Mouse (Mus musculus) liver, embryonic 14.5 days (tissue): ENCODE results near the gene Bmpr2. TPM values are rescaled to one million over a fixed set of nuclear protein-coding genes. Genes with fewer than 3 reads are reported as not detected.

Experiments
- ATAC-seq: fragments of 200-750 bp; cut with Nextera tagmentation; 2 replicates; pipeline ENCODE4 v1.8.0; 2017; ENCODE audit warnings: moderate number of reproducible peaks, mild to moderate bottlenecking, moderate library complexity; ENCODE audit not compliant: insufficient read depth
- DNase-seq, 3 experiments: peaks; one replicate each; pipeline ENCODE4 v3.0.0-alpha.2; 2012 to 2013; ENCODE audit warnings: low read depth in 3 of 3, low spot score in 3 of 3
- H3K27ac ChIP-seq: fragments of 300-500 bp; sonication (generic); 2 replicates; pipeline ENCODE4 v1.5.1; 2014; ENCODE audit warnings: moderate library complexity, mild to moderate bottlenecking, control low read depth, inconsistent platforms
- H3K27me3 ChIP-seq: fragments of 300-500 bp; sonication (generic); 2 replicates; pipeline ENCODE4 v1.6.1; 2014; ENCODE audit warnings: mild to moderate bottlenecking, low read length, moderate library complexity; ENCODE audit not compliant: control insufficient read depth, insufficient read depth
- H3K36me3 ChIP-seq: fragments of 300-500 bp; sonication (generic); replicated peaks from 2 replicates; pipeline ENCODE4 v1.6.1; 2014; ENCODE audit warnings: low read depth; ENCODE audit not compliant: control insufficient read depth, insufficient read depth
- H3K4me1 ChIP-seq, 2 experiments: fragments of 200-500 bp in 1 of 2; fragments of 300-500 bp in 1 of 2; sonication (generic) in 1 of 2; replicated peaks; 2 replicates each; pipeline ENCODE4 v1.6.1; 2012 to 2014; ENCODE audit warnings: antibody characterized with exemption in 1 of 2, inconsistent platforms in 1 of 2, low read length in 1 of 2; ENCODE audit not compliant: control insufficient read depth in 2 of 2, insufficient read depth in 2 of 2
- H3K4me2 ChIP-seq: fragments of 300-500 bp; sonication (generic); 2 replicates; pipeline ENCODE4 v1.6.1; 2014; ENCODE audit warnings: low read depth, mild to moderate bottlenecking, control low read depth, moderate library complexity
- H3K4me3 ChIP-seq, 2 experiments: fragments of 200-500 bp in 1 of 2; fragments of 300-500 bp in 1 of 2; sonication (generic) in 1 of 2; 2 replicates each; pipeline ENCODE4 v1.5.1; 2012 to 2014; ENCODE audit warnings: low read depth in 2 of 2, low read length in 2 of 2, mild to moderate bottlenecking in 2 of 2, control low read depth in 1 of 2, inconsistent platforms in 1 of 2, moderate library complexity in 1 of 2; ENCODE audit not compliant: insufficient read depth in 1 of 2
- H3K9ac ChIP-seq: fragments of 300-500 bp; sonication (generic); replicated peaks from 2 replicates; pipeline ENCODE4 v1.6.1; 2014; ENCODE audit warnings: mild to moderate bottlenecking, control low read depth, moderate library complexity
- H3K9me3 ChIP-seq: fragments of 300-500 bp; sonication (generic); 2 replicates; pipeline ENCODE4 v1.6.1; 2016; ENCODE audit warnings: low read length, mixed read lengths; ENCODE audit not compliant: control insufficient read depth
- CTCF ChIP-seq: IDR thresholded peaks from 2 replicates; pipeline ENCODE4 v1.5.1; 2016; ENCODE audit warnings: antibody characterized with exemption, low read depth, control low read depth
- EP300 ChIP-seq: IDR thresholded peaks from 2 replicates; pipeline ENCODE4 v1.6.1; 2016; ENCODE audit warnings: antibody characterized with exemption, low read depth
- WGBS: fragments of 180-500 bp; shearing (Covaris S2); extraction: QIAGEN DNeasy Blood & Tissue Kit; methylation state at CpG from one replicate; pipeline ENCODE4 v1.1.7; 2014; ENCODE audit not compliant: insufficient replicate concordance; 5-methylcytosine and 5-hydroxymethylcytosine counted together
- polyA plus RNA-seq, 2 experiments: library from polyadenylated mRNA; depleted of rRNA in 1 of 2; stranded (reverse) in 1 of 2; unstranded in 1 of 2; fragments of >200 nt; fragmentation: Nextera tagmentation in 1 of 2; extraction: Ambion mirVana in 1 of 2; gene quantifications; 2 replicates each; pipeline versions ENCODE4 v1.2.1 to v1.2.3; 2012 to 2014

The Bmpr2 gene
- polyA plus RNA-seq, 2 experiments: 1.0 TPM

GRCm38 (mm10) chr1:59927131-59927680 lies 164.0 kb downstream of the Bmpr2 start:
- 74% methylated on average over 2 of the region's 2 CpGs for WGBS

More at GRCm38 (mm10) chr1:59927131-59927680, 164.0 kb downstream of the Bmpr2 start:
- no peak overlapping the region for H3K4me3 ChIP-seq
- H3K4me2 ChIP-seq: no peak overlapping the region
- DNase-seq (no peak), ATAC-seq (no peak)
- H3K27me3 ChIP-seq: no peaks in the 10 kb centered on the region
- H3K9ac ChIP-seq: no peak overlapping the region
- H3K9me3 ChIP-seq: no peaks in the 10 kb centered on the region
- no peak for TF ChIP-seq CTCF
- no peak for TF ChIP-seq EP300
- no peak overlapping the region for H3K27ac ChIP-seq
- H3K36me3 ChIP-seq: no peaks in the 10 kb centered on the region
- no peaks in the 10 kb centered on the region for H3K4me1 ChIP-seq

Other genes with a start within 250 kb of the Bmpr2 start
- 0.03 and 0.05 TPM in 2 replicates for gene Gm973, start 247.1 kb upstream of the Bmpr2 start, polyA plus RNA-seq (2012; rRNA removed)
- not detected in 2 replicates for gene Gm973, start 247.1 kb upstream of the Bmpr2 start, polyA plus RNA-seq (2014; fragmentation: Nextera tagmentation; extraction: Ambion mirVana)
- 29.6 and 42.5 TPM in 2 replicates for gene Sumo1, start 92.6 kb upstream of the Bmpr2 start, polyA plus RNA-seq (2012; rRNA removed)
- 152 and 153 TPM in 2 replicates for gene Sumo1, start 92.6 kb upstream of the Bmpr2 start, polyA plus RNA-seq (2014; fragmentation: Nextera tagmentation; extraction: Ambion mirVana)
- 35.5 and 76.0 TPM in 2 replicates for gene Nop58, start 78.4 kb upstream of the Bmpr2 start, polyA plus RNA-seq (2012; rRNA removed)
- gene Nop58, start 78.4 kb upstream of the Bmpr2 start, polyA plus RNA-seq (2014; fragmentation: Nextera tagmentation; extraction: Ambion mirVana): 124 and 132 TPM in 2 replicates
- gene Fam117b, start 149.6 kb downstream of the Bmpr2 start, polyA plus RNA-seq (2012; rRNA removed): 2.0 and 2.8 TPM in 2 replicates
- 2.6 and 3.0 TPM in 2 replicates for gene Fam117b, start 149.6 kb downstream of the Bmpr2 start, polyA plus RNA-seq (2014; fragmentation: Nextera tagmentation; extraction: Ambion mirVana)